Mouse (Mus musculus) ZHBTc4 (cell line): ENCODE results near the gene Ablim2.

Source experiments
- DNase-seq: peaks from one replicate; pipeline ENCODE4 v3.0.0-alpha.2; 2011; ENCODE audit warnings: low read depth, low spot score

Ablim2 gene

GRCm38 (mm10) chr5:35884689-35885088, 127.0 kb downstream of the Ablim2 start:
- no peak for DNase-seq

- DNase-seq, result peak; percentile 56
Observed at GRCm38 (mm10) chr5:35888959-35889358, 131.3 kb downstream of the Ablim2 start.

GRCm38 (mm10) chr5:35889641-35890040, 132.0 kb downstream of the Ablim2 start:
- no peak for DNase-seq

GRCm38 (mm10) chr5:35890985-35891730, 133.5 kb downstream of the Ablim2 start:
- DNase-seq, result no peak

- no peak for DNase-seq
Observed at GRCm38 (mm10) chr5:35892363-35892762, 134.7 kb downstream of the Ablim2 start.

- peak; percentile 99 for DNase-seq
Observed at GRCm38 (mm10) chr5:35893093-35893804, 135.6 kb downstream of the Ablim2 start, which contains the start of gene Afap1. Gene Afap1, plus strand, starts transcription at chr5:35893319.

- DNase-seq, result no peak
Observed at GRCm38 (mm10) chr5:35893805-35894260, 136.2 kb downstream of the Ablim2 start.

- no peak for DNase-seq
Observed at GRCm38 (mm10) chr5:35894295-35895047, 136.8 kb downstream of the Ablim2 start.

GRCm38 (mm10) chr5:35895926-35896325, 138.2 kb downstream of the Ablim2 start:
- no peak for DNase-seq

- no peak for DNase-seq
Observed at GRCm38 (mm10) chr5:35896556-35896955, 138.9 kb downstream of the Ablim2 start.

- no peak for DNase-seq
Observed at GRCm38 (mm10) chr5:35897147-35897546, 139.5 kb downstream of the Ablim2 start.

GRCm38 (mm10) chr5:35898114-35898513, 140.4 kb downstream of the Ablim2 start:
- no peak for DNase-seq

- DNase-seq, result no peak
Observed at GRCm38 (mm10) chr5:35898994-35899393, 141.3 kb downstream of the Ablim2 start.

GRCm38 (mm10) chr5:35900401-35901225, 142.9 kb downstream of the Ablim2 start:
- DNase-seq, result no peak

GRCm38 (mm10) chr5:35901226-35901809, 143.6 kb downstream of the Ablim2 start:
- peak; percentile 71 for DNase-seq

- DNase-seq, result no peak
Observed at GRCm38 (mm10) chr5:35903456-35903855, 145.8 kb downstream of the Ablim2 start.

GRCm38 (mm10) chr5:35905283-35905682, 147.6 kb downstream of the Ablim2 start:
- no peak for DNase-seq

- DNase-seq, result no peak
Observed at GRCm38 (mm10) chr5:35907090-35907489, 149.4 kb downstream of the Ablim2 start.

- DNase-seq, result peak; percentile 45
Observed at GRCm38 (mm10) chr5:35907633-35908426, 150.2 kb downstream of the Ablim2 start.
